Mouse (Mus musculus) CD4-positive, CD25-positive, alpha-beta regulatory T cell, adult 2 months (primary cell): ENCODE data around the gene Farsa.
A peak's percentile ranks its signal among the peaks of the same experiment; 100 is the strongest.

ENCODE experiments used
- DNase-seq: peaks from one replicate; pipeline ENCODE4 v3.0.0-alpha.2; 2012; ENCODE audit warnings: low read depth, low spot score

Farsa gene

GRCm38 (mm10) chr8:84834866-84835855 lies 21.6 kb upstream of the Farsa start:
- DNase-seq: no peak

- DNase-seq: no peak
Measured at GRCm38 (mm10) chr8:84837149-84837911, 19.5 kb upstream of the Farsa start.

GRCm38 (mm10) chr8:84837912-84838470 lies 18.8 kb upstream of the Farsa start:
- no peak for DNase-seq

- DNase-seq: no peak
Measured at GRCm38 (mm10) chr8:84838513-84838912, 18.3 kb upstream of the Farsa start.

- DNase-seq: no peak
Measured at GRCm38 (mm10) chr8:84839411-84839810, 17.4 kb upstream of the Farsa start.

GRCm38 (mm10) chr8:84839875-84840247 lies 16.9 kb upstream of the Farsa start:
- no peak for DNase-seq

GRCm38 (mm10) chr8:84840248-84840999 lies 16.4 kb upstream of the Farsa start, which contains the start of gene Rad23a:
Rad23a (minus strand) TSS chr8:84840665.
- peak; percentile 98 for DNase-seq

- no peak for DNase-seq
Measured at GRCm38 (mm10) chr8:84841514-84841913, 15.3 kb upstream of the Farsa start.

GRCm38 (mm10) chr8:84844397-84845070 lies 12.3 kb upstream of the Farsa start:
- peak; percentile 34 for DNase-seq

- peak; percentile 34 for DNase-seq
Measured at GRCm38 (mm10) chr8:84845355-84846093, 11.3 kb upstream of the Farsa start.

GRCm38 (mm10) chr8:84846094-84846721 lies 10.6 kb upstream of the Farsa start:
- peak; percentile 68 for DNase-seq

GRCm38 (mm10) chr8:84846722-84847572 lies 9.8 kb upstream of the Farsa start, which contains the start of gene Calr:
Calr (minus strand) TSS chr8:84846934.
- peak; percentile 100 for DNase-seq

GRCm38 (mm10) chr8:84847684-84848435 lies 8.9 kb upstream of the Farsa start:
- peak; percentile 48 for DNase-seq

- no peak for DNase-seq
Measured at GRCm38 (mm10) chr8:84856434-84856833, 355 bp upstream of the Farsa start.

- peak; percentile 93 for DNase-seq
Measured at GRCm38 (mm10) chr8:84871376-84872308, 14.9 kb downstream of the Farsa start, which contains the start of gene Syce2. Syce2 (plus strand) TSS chr8:84872111.

GRCm38 (mm10) chr8:84872309-84872965 lies 15.6 kb downstream of the Farsa start:
- peak; percentile 49 for DNase-seq
